Mouse (Mus musculus): Measurements from ENCODE around the gene Kmt5a. TPM values are rescaled to one million over a fixed set of nuclear protein-coding genes. Genes with fewer than 3 reads are reported as not detected.
"Not testable (repeated sequence)": the region's sequence is repeated elsewhere in the genome, so short reads cannot be mapped to it uniquely, and the experiment has no call there.

The Kmt5a gene
- polyA plus RNA-seq, 1 experiment = 34.4 TPM

- Histone ChIP-seq H3K4me1 (ENCODE audit: control insufficient read depth) (peaks cover 13% of the 10 kb centered on the region), H3K27me3 (ENCODE audit: control insufficient read depth) (no peaks in the 10 kb centered on the region), H3K9me3 (ENCODE audit: control insufficient read depth, low read length) (no peaks in the 10 kb centered on the region), H3K36me3 (ENCODE audit: control insufficient read depth) (peaks cover 62% of the 10 kb centered on the region), H3K4me3 (replicated peaks) (no peak overlapping the region)
- TF ChIP-seq TAL1 (IDR thresholded peaks at IDR 0.05; ENCODE audit: low read length) = no peak
Observed at GRCm38 (mm10) chr5:124488885-124489284, 49.2 kb downstream of the Kmt5a start.

- Histone ChIP-seq H3K9me3 (ENCODE audit: control insufficient read depth, low read length) (no peaks in the 10 kb centered on the region), H3K4me1 (ENCODE audit: control insufficient read depth) (peaks cover 5% of the 10 kb centered on the region), H3K36me3 (ENCODE audit: control insufficient read depth) (peaks cover 44% of the 10 kb centered on the region), H3K4me3 (replicated peaks) (no peak overlapping the region), H3K27me3 (ENCODE audit: control insufficient read depth) (no peaks in the 10 kb centered on the region)
- TF ChIP-seq TAL1 (IDR thresholded peaks at IDR 0.05; ENCODE audit: low read length) (no peak), GATA1 (IDR thresholded peaks at IDR 0.05; ENCODE audit: low read length) (no peak)
Observed at GRCm38 (mm10) chr5:124491732-124492131, 52.0 kb downstream of the Kmt5a start.

- TF ChIP-seq TAL1 (IDR thresholded peaks at IDR 0.05; ENCODE audit: low read length) (no peak), GATA1 (IDR thresholded peaks at IDR 0.05; ENCODE audit: low read length) (no peak)
- Histone ChIP-seq H3K27me3 (ENCODE audit: control insufficient read depth) (no peaks in the 10 kb centered on the region), H3K36me3 (ENCODE audit: control insufficient read depth) (peaks cover 38% of the 10 kb centered on the region), H3K9me3 (ENCODE audit: control insufficient read depth, low read length) (no peaks in the 10 kb centered on the region), H3K4me1 (ENCODE audit: control insufficient read depth) (peaks cover 11% of the 10 kb centered on the region), H3K4me3 (replicated peaks) (no peak overlapping the region)
Observed at GRCm38 (mm10) chr5:124492618-124493017, 52.9 kb downstream of the Kmt5a start.

- H3K4me1 ChIP-seq (ENCODE audit: control insufficient read depth) = peaks cover 18% of the 10 kb centered on the region
- no peaks in the 10 kb centered on the region for H3K27me3 ChIP-seq (ENCODE audit: control insufficient read depth)
- H3K4me3 ChIP-seq (replicated peaks) = no peak overlapping the region
- no peaks in the 10 kb centered on the region for H3K9me3 ChIP-seq (ENCODE audit: control insufficient read depth, low read length)
- peaks cover 36% of the 10 kb centered on the region for H3K36me3 ChIP-seq (ENCODE audit: control insufficient read depth)
- TF ChIP-seq TAL1 (IDR thresholded peaks at IDR 0.05; ENCODE audit: low read length) (no peak), GATA1 (IDR thresholded peaks at IDR 0.05; ENCODE audit: low read length) (no peak)
Observed at GRCm38 (mm10) chr5:124493455-124493854, 53.7 kb downstream of the Kmt5a start.

- H3K27me3 ChIP-seq (ENCODE audit: control insufficient read depth) = no peaks in the 10 kb centered on the region
- no peaks in the 10 kb centered on the region for H3K9me3 ChIP-seq (ENCODE audit: control insufficient read depth, low read length)
- no peak overlapping the region for H3K4me3 ChIP-seq (replicated peaks)
- H3K36me3 ChIP-seq (ENCODE audit: control insufficient read depth) = peaks cover 16% of the 10 kb centered on the region
- peaks cover 27% of the 10 kb centered on the region for H3K4me1 ChIP-seq (ENCODE audit: control insufficient read depth)
- TF ChIP-seq TAL1 (IDR thresholded peaks at IDR 0.05; ENCODE audit: low read length) = no peak
- no peak for TF ChIP-seq GATA1 (IDR thresholded peaks at IDR 0.05; ENCODE audit: low read length)
Observed at GRCm38 (mm10) chr5:124495547-124495946, 55.8 kb downstream of the Kmt5a start.

GRCm38 (mm10) chr5:124496614-124497514 lies 57.1 kb downstream of the Kmt5a start:
- Histone ChIP-seq H3K27me3 (ENCODE audit: control insufficient read depth) (no peaks in the 10 kb centered on the region), H3K36me3 (ENCODE audit: control insufficient read depth) (peaks cover 4% of the 10 kb centered on the region), H3K9me3 (ENCODE audit: control insufficient read depth, low read length) (no peaks in the 10 kb centered on the region), H3K4me3 (replicated peaks) (peak overlapping the region; percentile 32), H3K4me1 (ENCODE audit: control insufficient read depth) (peaks cover 27% of the 10 kb centered on the region)
- no peak for TF ChIP-seq GATA1 (IDR thresholded peaks at IDR 0.05; ENCODE audit: low read length)
- no peak for TF ChIP-seq TAL1 (IDR thresholded peaks at IDR 0.05; ENCODE audit: low read length)

GRCm38 (mm10) chr5:124498221-124498876 lies 58.6 kb downstream of the Kmt5a start:
- Histone ChIP-seq H3K4me1 (ENCODE audit: control insufficient read depth) (peaks cover 27% of the 10 kb centered on the region), H3K27me3 (ENCODE audit: control insufficient read depth) (no peaks in the 10 kb centered on the region), H3K36me3 (ENCODE audit: control insufficient read depth) (no peaks in the 10 kb centered on the region; the same call in 1 of the 2 replicates), H3K9me3 (ENCODE audit: control insufficient read depth, low read length) (no peaks in the 10 kb centered on the region), H3K4me3 (replicated peaks) (no peak overlapping the region)
- TF ChIP-seq TAL1 (IDR thresholded peaks at IDR 0.05; ENCODE audit: low read length) = no peak
- no peak for TF ChIP-seq GATA1 (IDR thresholded peaks at IDR 0.05; ENCODE audit: low read length)

GRCm38 (mm10) chr5:124499001-124499400 lies 59.3 kb downstream of the Kmt5a start:
- Histone ChIP-seq H3K4me1 (ENCODE audit: control insufficient read depth) (peaks cover 27% of the 10 kb centered on the region), H3K4me3 (replicated peaks) (no peak overlapping the region)
- no peak for TF ChIP-seq GATA1 (IDR thresholded peaks at IDR 0.05; ENCODE audit: low read length)
- TF ChIP-seq TAL1 (IDR thresholded peaks at IDR 0.05; ENCODE audit: low read length) = no peak

GRCm38 (mm10) chr5:124500037-124500436 lies 60.3 kb downstream of the Kmt5a start:
- peaks cover 27% of the 10 kb centered on the region for H3K4me1 ChIP-seq (ENCODE audit: control insufficient read depth)
- H3K27me3 ChIP-seq (ENCODE audit: control insufficient read depth); H3K9me3 ChIP-seq (ENCODE audit: control insufficient read depth, low read length); H3K4me3 ChIP-seq (replicated peaks); H3K36me3 ChIP-seq (ENCODE audit: control insufficient read depth): not testable (repeated sequence)

More at GRCm38 (mm10) chr5:124499001-124499400, 59.3 kb downstream of the Kmt5a start:
- Histone ChIP-seq H3K9me3 (ENCODE audit: control insufficient read depth, low read length) (no peaks in the 10 kb centered on the region), H3K36me3 (ENCODE audit: control insufficient read depth) (no peaks in the 10 kb centered on the region), H3K27me3 (ENCODE audit: control insufficient read depth) (no peaks in the 10 kb centered on the region; the same call in 1 of the 2 replicates)
